Mouse (Mus musculus): ENCODE measurements around the gene Trpm7. TPM values are rescaled to one million over a fixed set of nuclear protein-coding genes. Genes with fewer than 3 reads are reported as not detected.

Gene Trpm7
- 59.2 and 63.4 TPM in 2 replicates for polyA plus RNA-seq (2016; fragmentation: Nextera tagmentation; extraction: Ambion mirVana)

DNA sequence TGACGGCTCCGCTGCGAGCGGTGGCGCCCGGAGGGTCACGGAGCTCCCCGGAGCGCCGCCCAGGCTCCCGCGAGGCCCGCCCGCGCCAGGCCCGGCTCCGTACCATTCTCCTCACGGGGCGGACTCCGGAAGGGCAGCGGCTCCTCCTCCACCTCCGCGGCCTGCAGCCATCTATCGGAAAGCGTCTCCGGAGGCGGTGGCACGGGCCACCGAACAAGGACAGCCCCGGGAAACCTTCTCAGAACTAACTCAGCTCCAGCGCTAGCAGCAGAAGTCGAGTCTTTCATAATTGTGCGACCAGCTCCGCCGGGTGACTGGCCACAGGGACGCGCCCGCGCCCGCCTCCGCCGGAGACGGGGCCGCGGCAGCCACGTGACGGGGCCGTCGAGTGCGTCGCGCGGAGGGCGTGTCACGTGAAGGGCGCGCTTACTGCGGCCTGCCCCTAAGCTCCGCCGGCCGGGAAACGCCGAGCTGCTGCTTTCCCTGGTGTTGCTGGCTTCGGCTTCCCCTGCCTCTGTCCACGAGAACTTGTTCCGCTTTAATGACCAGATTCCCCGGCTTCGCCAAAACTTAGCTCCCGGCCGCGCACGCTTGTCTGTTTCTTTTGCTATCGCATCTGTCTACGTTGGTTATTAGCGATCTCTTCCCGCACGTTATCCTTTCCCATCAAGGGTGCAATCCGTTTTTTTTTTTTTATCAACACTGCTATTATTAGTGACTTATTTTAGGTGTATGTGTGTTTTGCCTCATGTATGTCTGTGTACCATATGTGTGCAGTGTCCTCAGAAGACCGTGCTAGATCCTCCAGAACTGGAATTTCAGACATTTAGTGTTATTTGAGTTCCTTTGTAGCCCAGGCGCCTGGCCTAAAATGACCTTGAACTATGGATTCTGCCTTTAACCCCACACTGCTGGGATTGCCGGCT, at the start of gene Trpm7:
Gene Trpm7, minus strand, starts transcription at position 360 of the 926 bp plus-strand sequence.
- H3K9me3 ChIP-seq: no peaks in the 10 kb centered on the region
- WGBS: 1% methylated on average over 81 of the region's 81 CpGs
- peaks cover 11% of the 10 kb centered on the region for H3K4me1 ChIP-seq (replicated peaks)
- H3K27me3 ChIP-seq: no peaks in the 10 kb centered on the region
- peak within 1 kb of the TSS; percentile 98 for H3K27ac ChIP-seq
- H3K9ac ChIP-seq (replicated peaks): peak within 1 kb of the TSS; percentile 96
- peak; percentile 95 for ATAC-seq (ENCODE audit: insufficient number of reproducible peaks, insufficient read depth, low FRiP score, low TSS enrichment, low read depth)
- H3K4me3 ChIP-seq (replicated peaks): peak within 1 kb of the TSS; percentile 91
- H3K36me3 ChIP-seq: no peaks in the 10 kb centered on the region
- peak within 1 kb of the TSS; percentile 69 for H3K4me2 ChIP-seq

GRCm38 (mm10) chr2:126920358-126921060, 44.5 kb upstream of the Trpm7 start:
- Histone ChIP-seq H3K36me3 (peaks cover 74% of the 10 kb centered on the region), H3K4me3 (replicated peaks) (no peak overlapping the region)
- 90% methylated on average over 12 of the region's 12 CpGs for WGBS

GRCm38 (mm10) chr2:126916236-126916635, 40.2 kb upstream of the Trpm7 start:
- Histone ChIP-seq H3K4me1 (replicated peaks) (no peaks in the 10 kb centered on the region), H3K9me3 (no peaks in the 10 kb centered on the region), H3K4me3 (replicated peaks) (no peak overlapping the region), H3K4me2 (no peak overlapping the region), H3K9ac (replicated peaks) (no peak overlapping the region), H3K27ac (no peak overlapping the region), H3K27me3 (no peaks in the 10 kb centered on the region), H3K36me3 (peaks cover 64% of the 10 kb centered on the region)
- ATAC-seq (ENCODE audit: insufficient number of reproducible peaks, insufficient read depth, low FRiP score, low TSS enrichment, low read depth): no peak
- WGBS: 82% methylated on average over 1 of the region's 1 CpGs

More at GRCm38 (mm10) chr2:126920358-126921060, 44.5 kb upstream of the Trpm7 start:
- H3K9me3 ChIP-seq: no peaks in the 10 kb centered on the region
- no peaks in the 10 kb centered on the region for H3K4me1 ChIP-seq (replicated peaks)
- ATAC-seq (ENCODE audit: insufficient number of reproducible peaks, insufficient read depth, low FRiP score, low TSS enrichment, low read depth): no peak
- no peak overlapping the region for H3K4me2 ChIP-seq
- H3K27me3 ChIP-seq: no peaks in the 10 kb centered on the region
- H3K9ac ChIP-seq (replicated peaks): no peak overlapping the region
- no peak overlapping the region for H3K27ac ChIP-seq

DNA sequence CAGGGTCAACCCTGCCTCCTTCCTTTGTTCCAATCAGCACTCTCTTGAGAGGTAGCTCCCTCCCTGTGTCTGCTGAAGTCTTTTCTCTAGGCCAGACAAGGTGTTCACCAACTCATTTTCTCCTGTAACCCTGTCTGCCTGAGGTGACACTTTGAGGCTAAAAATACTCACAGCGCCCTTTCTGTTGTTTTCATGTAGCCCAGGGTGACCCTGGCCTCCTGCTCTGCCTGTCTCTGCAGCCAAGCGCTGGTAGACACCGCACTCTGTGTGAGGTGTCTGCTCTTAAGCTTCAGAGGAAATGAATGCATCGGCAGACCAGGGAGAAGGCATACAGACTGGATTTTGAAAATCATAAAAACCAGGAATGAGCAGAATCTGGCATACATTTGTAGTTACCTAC, 38.1 kb upstream of the Trpm7 start:
- Histone ChIP-seq H3K27me3 (no peaks in the 10 kb centered on the region), H3K9ac (replicated peaks) (no peak overlapping the region), H3K9me3 (no peaks in the 10 kb centered on the region), H3K36me3 (peaks cover 42% of the 10 kb centered on the region), H3K4me2 (no peak overlapping the region), H3K27ac (no peak overlapping the region), H3K4me1 (replicated peaks) (no peaks in the 10 kb centered on the region), H3K4me3 (replicated peaks) (no peak overlapping the region)
- ATAC-seq (ENCODE audit: insufficient number of reproducible peaks, insufficient read depth, low FRiP score, low TSS enrichment, low read depth): no peak
- WGBS: 65% methylated on average over 4 of the region's 4 CpGs

- Histone ChIP-seq H3K4me1 (replicated peaks) (no peaks in the 10 kb centered on the region), H3K36me3 (peaks cover 48% of the 10 kb centered on the region), H3K9ac (replicated peaks) (no peak overlapping the region), H3K27me3 (no peaks in the 10 kb centered on the region), H3K27ac (no peak overlapping the region), H3K4me2 (no peak overlapping the region), H3K9me3 (no peaks in the 10 kb centered on the region), H3K4me3 (replicated peaks) (no peak overlapping the region)
- WGBS: 77% methylated on average over 3 of the region's 3 CpGs
- no peak for ATAC-seq (ENCODE audit: insufficient number of reproducible peaks, insufficient read depth, low FRiP score, low TSS enrichment, low read depth)
Measured at GRCm38 (mm10) chr2:126904162-126904561, 28.1 kb upstream of the Trpm7 start.

DNA sequence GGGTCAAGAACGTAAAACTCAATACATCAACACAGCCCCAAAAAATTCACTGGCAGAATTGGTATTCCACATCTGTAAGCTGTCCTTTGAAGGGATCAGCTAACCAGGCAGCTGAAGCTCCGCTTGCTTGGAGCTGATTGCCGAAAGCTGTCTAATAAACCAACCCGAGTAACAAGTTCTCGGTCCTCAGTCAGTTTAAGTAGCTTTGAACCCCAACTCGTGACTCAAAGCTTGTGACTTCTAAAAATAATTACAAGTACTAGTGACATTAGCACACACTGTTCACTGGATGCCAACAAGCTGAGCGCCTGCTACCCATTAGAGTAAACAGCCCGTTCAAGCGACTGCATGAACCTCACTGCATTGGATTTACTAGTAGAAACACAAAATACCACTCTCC, 21.5 kb upstream of the Trpm7 start:
- Histone ChIP-seq H3K36me3 (peaks cover 35% of the 10 kb centered on the region), H3K27ac (no peak overlapping the region), H3K9me3 (no peaks in the 10 kb centered on the region), H3K27me3 (no peaks in the 10 kb centered on the region), H3K4me3 (replicated peaks) (no peak overlapping the region), H3K9ac (replicated peaks) (no peak overlapping the region), H3K4me2 (no peak overlapping the region), H3K4me1 (replicated peaks) (no peaks in the 10 kb centered on the region)
- 72% methylated on average over 9 of the region's 9 CpGs for WGBS
- no peak for ATAC-seq (ENCODE audit: insufficient number of reproducible peaks, insufficient read depth, low FRiP score, low TSS enrichment, low read depth)

DNA sequence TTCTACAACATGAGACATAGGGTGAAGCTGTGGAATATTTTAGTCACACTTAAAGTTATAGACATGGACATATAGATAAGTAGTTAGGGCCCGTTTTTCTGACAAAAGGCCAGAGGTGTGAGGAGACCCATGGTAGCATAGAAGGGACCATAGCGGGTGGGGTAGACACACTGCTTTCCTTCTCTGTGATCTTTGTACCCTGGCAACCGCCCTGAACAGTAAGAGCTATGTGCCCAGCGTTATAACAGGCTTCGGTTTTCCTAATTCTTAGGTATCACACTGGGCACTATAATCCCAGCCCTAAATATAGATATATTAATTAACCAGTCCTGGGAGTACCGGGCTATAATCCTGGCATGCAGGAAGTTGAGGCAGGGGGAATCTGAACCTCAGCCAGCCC, 20.9 kb upstream of the Trpm7 start:
- Histone ChIP-seq H3K4me3 (replicated peaks) (no peak overlapping the region), H3K9ac (replicated peaks) (no peak overlapping the region), H3K27ac (no peak overlapping the region), H3K4me1 (replicated peaks) (no peaks in the 10 kb centered on the region), H3K27me3 (no peaks in the 10 kb centered on the region), H3K9me3 (no peaks in the 10 kb centered on the region), H3K36me3 (peaks cover 29% of the 10 kb centered on the region), H3K4me2 (no peak overlapping the region)
- 85% methylated on average over 6 of the region's 6 CpGs for WGBS
- ATAC-seq (ENCODE audit: insufficient number of reproducible peaks, insufficient read depth, low FRiP score, low TSS enrichment, low read depth): no peak

GRCm38 (mm10) chr2:126894245-126894644, 18.2 kb upstream of the Trpm7 start:
- Histone ChIP-seq H3K36me3 (peaks cover 12% of the 10 kb centered on the region; the same call in 1 of the 2 replicates), H3K4me3 (replicated peaks) (no peak overlapping the region), H3K4me2 (no peak overlapping the region), H3K27ac (no peak overlapping the region), H3K9ac (replicated peaks) (no peak overlapping the region), H3K27me3 (no peaks in the 10 kb centered on the region), H3K9me3 (no peaks in the 10 kb centered on the region), H3K4me1 (replicated peaks) (no peaks in the 10 kb centered on the region)
- WGBS: 89% methylated on average over 3 of the region's 3 CpGs
- no peak for ATAC-seq (ENCODE audit: insufficient number of reproducible peaks, insufficient read depth, low FRiP score, low TSS enrichment, low read depth)

DNA sequence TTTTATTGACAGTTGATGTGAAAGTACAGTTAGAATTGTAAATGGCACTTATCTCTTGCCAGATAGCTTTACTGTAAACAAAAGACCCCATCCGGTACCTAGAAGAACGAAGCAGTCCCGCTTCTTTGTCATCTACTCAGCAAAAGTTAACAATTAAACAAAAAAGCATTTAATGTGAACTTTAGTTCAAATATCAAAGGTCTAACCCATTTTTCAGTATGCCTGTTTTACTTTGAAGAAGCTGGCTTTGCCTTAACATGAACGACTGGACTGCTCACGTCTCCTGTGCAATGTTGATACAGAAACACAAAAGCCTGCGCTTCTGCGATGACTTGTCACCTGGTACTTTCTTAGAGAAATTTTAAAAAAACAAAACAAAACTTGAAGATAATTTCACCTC, 16.3 kb upstream of the Trpm7 start:
- no peak for ATAC-seq (ENCODE audit: insufficient number of reproducible peaks, insufficient read depth, low FRiP score, low TSS enrichment, low read depth)
- no peak overlapping the region for H3K4me3 ChIP-seq (replicated peaks)
- no peaks in the 10 kb centered on the region for H3K4me1 ChIP-seq (replicated peaks)
- H3K36me3 ChIP-seq: peaks cover 6% of the 10 kb centered on the region; the same call in 1 of the 2 replicates
- H3K9ac ChIP-seq (replicated peaks): no peak overlapping the region
- no peak overlapping the region for H3K4me2 ChIP-seq
- no peak overlapping the region for H3K27ac ChIP-seq
- H3K9me3 ChIP-seq: no peaks in the 10 kb centered on the region
- no peaks in the 10 kb centered on the region for H3K27me3 ChIP-seq
- WGBS: 92% methylated on average over 7 of the region's 7 CpGs

GRCm38 (mm10) chr2:126891743-126892142, 15.7 kb upstream of the Trpm7 start:
- Histone ChIP-seq H3K36me3 (peaks cover 6% of the 10 kb centered on the region; the same call in 1 of the 2 replicates), H3K27me3 (no peaks in the 10 kb centered on the region), H3K9ac (replicated peaks) (no peak overlapping the region), H3K4me3 (replicated peaks) (no peak overlapping the region), H3K9me3 (no peaks in the 10 kb centered on the region), H3K27ac (no peak overlapping the region), H3K4me2 (no peak overlapping the region), H3K4me1 (replicated peaks) (no peaks in the 10 kb centered on the region)
- no peak for ATAC-seq (ENCODE audit: insufficient number of reproducible peaks, insufficient read depth, low FRiP score, low TSS enrichment, low read depth)

DNA sequence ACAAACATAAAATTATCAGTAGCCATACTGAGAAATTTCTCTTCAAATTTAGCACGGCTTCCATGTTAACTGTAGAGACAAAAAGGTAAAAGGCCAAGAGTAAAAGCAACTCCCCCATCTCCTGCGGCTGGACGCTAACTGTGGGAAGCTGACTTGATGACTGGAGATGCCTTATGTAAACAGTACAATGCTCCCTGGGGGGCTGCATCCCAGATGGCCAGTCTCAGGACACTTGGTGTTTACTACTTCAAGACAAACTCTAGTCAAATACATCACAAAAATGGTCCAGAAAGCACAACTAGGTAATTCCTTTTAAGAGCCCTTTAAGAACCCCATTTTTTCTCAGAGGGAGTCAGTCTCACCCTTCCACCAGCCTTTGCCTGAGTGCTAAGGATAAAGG, 11.1 kb upstream of the Trpm7 start:
- WGBS: 61% methylated on average over 3 of the region's 3 CpGs
- H3K4me1 ChIP-seq (replicated peaks): no peaks in the 10 kb centered on the region
- no peaks in the 10 kb centered on the region for H3K9me3 ChIP-seq
- no peak overlapping the region for H3K9ac ChIP-seq (replicated peaks)
- H3K27me3 ChIP-seq: no peaks in the 10 kb centered on the region
- ATAC-seq (ENCODE audit: insufficient number of reproducible peaks, insufficient read depth, low FRiP score, low TSS enrichment, low read depth): no peak
- no peak overlapping the region for H3K27ac ChIP-seq
- no peak overlapping the region for H3K4me3 ChIP-seq (replicated peaks)
- H3K36me3 ChIP-seq: no peaks in the 10 kb centered on the region
- H3K4me2 ChIP-seq: no peak overlapping the region

Measured in limb, embryonic 12.5 days (tissue).